Mouse (Mus musculus) brown adipose tissue, adult 24 weeks (tissue): ENCODE results near the gene Fbxo36. TPM values are rescaled to one million over a fixed set of nuclear protein-coding genes. Genes with fewer than 3 reads are reported as not detected.

ENCODE experiments used
- H3K27ac ChIP-seq: fragments of 200-500 bp; replicated peaks from 2 replicates; pipeline ENCODE4 v1.5.1; 2012; ENCODE audit warnings: low read depth, mild to moderate bottlenecking, low read length
- H3K4me1 ChIP-seq: fragments of 200-500 bp; 2 replicates; pipeline ENCODE4 v1.6.1; 2012; ENCODE audit warnings: low read length, mixed read lengths; ENCODE audit not compliant: control insufficient read depth, insufficient read depth, insufficient read length
- H3K4me3 ChIP-seq: fragments of 200-500 bp; 2 replicates; pipeline ENCODE4 v1.5.1; 2012; ENCODE audit warnings: low read depth, mild to moderate bottlenecking, low read length, moderate library complexity; ENCODE audit not compliant: insufficient read depth
- polyA plus RNA-seq: library from polyadenylated mRNA; stranded (reverse); fragments of >200 nt; gene quantifications from 2 replicates; pipeline ENCODE4 v1.2.4, GENCODE M21; 2012; ENCODE audit not compliant: missing spikeins, insufficient read depth, insufficient read length

The Fbxo36 gene
- polyA plus RNA-seq, 1 experiment, result 15.1 TPM

GRCm38 (mm10) chr1:84869498-84869897 lies 29.9 kb downstream of the Fbxo36 start:
- Histone ChIP-seq H3K4me1 (0 out of 2 replicates have a peak, but pooled peaks cover 3% of the 10 kb centered on the region), H3K4me3 (no peak overlapping the region), H3K27ac (no peak overlapping the region)

- 0 out of 2 replicates have a peak, but pooled peaks cover 3% of the 10 kb centered on the region for H3K4me1 ChIP-seq
- H3K4me3 ChIP-seq, result no peak overlapping the region
- no peak overlapping the region for H3K27ac ChIP-seq
Observed at GRCm38 (mm10) chr1:84871131-84871530, 31.5 kb downstream of the Fbxo36 start.

DNA sequence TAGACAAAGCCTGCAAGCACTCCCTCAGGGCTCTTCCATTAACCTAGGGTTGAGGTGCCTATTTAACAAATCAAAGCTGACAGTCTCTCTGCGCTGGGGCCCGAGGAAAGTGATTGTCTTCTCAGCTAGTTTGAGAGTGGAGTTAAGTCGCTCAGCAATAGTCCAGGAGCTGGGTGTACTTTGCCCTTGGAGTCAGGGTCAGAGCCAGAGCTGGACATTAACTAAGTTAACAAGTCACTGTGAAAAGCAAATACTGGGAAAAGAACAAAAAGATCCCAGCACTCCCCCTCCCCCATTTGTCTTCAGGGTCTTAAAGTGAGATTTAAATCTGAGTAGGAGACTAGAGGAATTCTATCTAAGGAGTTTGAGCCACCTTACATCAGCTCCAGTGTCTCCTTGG lies 32.5 kb downstream of the Fbxo36 start:
- Histone ChIP-seq H3K4me3 (no peak overlapping the region), H3K27ac (no peak overlapping the region), H3K4me1 (0 out of 2 replicates have a peak, but pooled peaks cover 3% of the 10 kb centered on the region)

DNA sequence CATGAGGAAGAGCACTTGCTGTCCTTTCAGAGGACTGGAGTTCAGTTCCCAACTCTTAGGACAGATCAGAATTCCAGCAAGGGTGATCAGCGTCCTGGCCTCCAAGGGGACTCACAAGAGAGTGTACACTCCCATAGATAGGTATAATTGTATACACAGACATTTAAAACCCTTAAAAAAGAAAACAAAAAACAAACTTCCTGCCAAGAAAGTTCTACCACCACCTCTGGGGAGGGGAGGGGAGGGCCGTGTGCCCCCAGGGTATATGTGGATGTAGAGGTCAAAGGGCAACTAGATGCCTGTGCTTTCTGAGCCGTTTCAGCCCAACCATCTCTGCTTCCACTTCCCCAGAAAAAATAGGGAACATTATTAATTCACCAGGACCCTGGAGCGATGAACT lies 33.3 kb downstream of the Fbxo36 start:
- 0 out of 2 replicates have a peak, but pooled peaks cover 3% of the 10 kb centered on the region for H3K4me1 ChIP-seq
- no peak overlapping the region for H3K4me3 ChIP-seq
- H3K27ac ChIP-seq, result no peak overlapping the region

DNA sequence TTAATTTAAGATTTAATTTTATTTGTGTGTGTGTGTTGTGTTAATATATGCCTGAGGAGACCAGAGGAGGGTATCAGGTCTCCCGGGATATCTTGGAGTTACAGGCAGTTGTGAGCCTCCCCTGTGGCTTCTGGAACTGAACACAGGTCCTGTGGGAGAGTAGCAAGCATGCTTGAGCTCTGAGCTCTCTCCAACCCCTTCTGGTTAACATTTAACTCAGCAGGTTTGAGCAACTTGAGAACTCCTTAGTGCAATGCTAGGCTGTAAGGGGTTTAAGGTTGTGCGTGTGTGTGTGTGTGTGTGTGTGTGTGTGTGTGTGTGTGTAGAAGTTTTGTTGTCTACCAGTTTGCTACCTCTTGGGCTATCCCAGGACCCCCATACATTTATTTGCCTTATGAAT lies 37.9 kb downstream of the Fbxo36 start:
- Histone ChIP-seq H3K4me3 (no peak overlapping the region), H3K27ac (no peak overlapping the region), H3K4me1 (no peaks in the 10 kb centered on the region)

GRCm38 (mm10) chr1:84879571-84880120 lies 40.0 kb downstream of the Fbxo36 start:
- Histone ChIP-seq H3K27ac (no peak overlapping the region), H3K4me1 (no peaks in the 10 kb centered on the region), H3K4me3 (no peak overlapping the region)

DNA sequence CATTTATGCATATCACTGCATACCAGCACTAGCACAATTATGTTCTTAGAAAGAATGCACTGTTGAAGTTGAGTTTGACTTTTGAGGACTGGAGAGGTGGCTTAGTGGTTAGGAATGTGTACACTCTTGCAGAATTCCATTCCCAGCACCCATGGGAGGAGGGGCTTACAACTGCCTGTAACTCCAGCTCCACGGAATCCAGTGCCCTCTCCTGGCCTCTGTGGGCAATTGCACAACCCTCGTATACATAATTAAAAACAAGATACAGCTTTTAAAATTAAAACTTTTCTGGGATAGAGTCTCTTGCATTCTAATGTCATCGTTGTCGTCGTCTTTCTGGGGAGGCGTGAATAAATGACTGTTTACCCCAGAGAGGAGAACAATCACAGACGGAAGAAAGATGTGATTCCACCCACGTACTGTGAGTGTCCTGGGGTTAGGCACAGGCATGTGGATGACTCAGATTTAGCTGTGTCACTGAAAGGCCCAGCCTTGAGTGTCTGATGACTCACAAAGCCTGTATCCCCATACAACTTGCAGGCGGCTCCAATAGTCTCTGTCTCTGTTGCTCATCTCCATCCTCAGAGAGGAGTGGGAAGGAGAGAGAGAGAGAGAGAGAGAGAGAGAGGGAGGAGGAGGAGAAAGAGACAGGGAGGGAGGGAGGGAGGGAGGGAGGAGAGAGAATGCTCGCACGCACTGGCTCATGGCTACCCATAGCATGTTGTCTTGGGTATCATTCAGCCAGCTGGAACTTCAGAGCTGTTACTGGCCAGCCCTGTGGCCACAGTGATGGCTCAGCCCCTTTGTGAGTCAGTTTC lies 41.8 kb downstream of the Fbxo36 start:
- Histone ChIP-seq H3K4me1 (no peaks in the 10 kb centered on the region), H3K4me3 (no peak overlapping the region), H3K27ac (no peak overlapping the region)

GRCm38 (mm10) chr1:84882066-84882532 lies 42.5 kb downstream of the Fbxo36 start:
- H3K4me3 ChIP-seq, result no peak overlapping the region
- no peak overlapping the region for H3K27ac ChIP-seq
- no peaks in the 10 kb centered on the region for H3K4me1 ChIP-seq

GRCm38 (mm10) chr1:84882937-84883336 lies 43.3 kb downstream of the Fbxo36 start:
- H3K4me1 ChIP-seq, result no peaks in the 10 kb centered on the region
- no peak overlapping the region for H3K4me3 ChIP-seq
- H3K27ac ChIP-seq, result no peak overlapping the region

GRCm38 (mm10) chr1:84883889-84884288 lies 44.2 kb downstream of the Fbxo36 start:
- Histone ChIP-seq H3K4me1 (no peaks in the 10 kb centered on the region), H3K27ac (no peak overlapping the region), H3K4me3 (no peak overlapping the region)

- Histone ChIP-seq H3K4me1 (no peaks in the 10 kb centered on the region), H3K27ac (no peak overlapping the region), H3K4me3 (no peak overlapping the region)
Observed at GRCm38 (mm10) chr1:84885174-84885573, 45.5 kb downstream of the Fbxo36 start.

GRCm38 (mm10) chr1:84885921-84886320 lies 46.3 kb downstream of the Fbxo36 start:
- no peak overlapping the region for H3K4me3 ChIP-seq
- no peak overlapping the region for H3K27ac ChIP-seq
- no peaks in the 10 kb centered on the region for H3K4me1 ChIP-seq

DNA sequence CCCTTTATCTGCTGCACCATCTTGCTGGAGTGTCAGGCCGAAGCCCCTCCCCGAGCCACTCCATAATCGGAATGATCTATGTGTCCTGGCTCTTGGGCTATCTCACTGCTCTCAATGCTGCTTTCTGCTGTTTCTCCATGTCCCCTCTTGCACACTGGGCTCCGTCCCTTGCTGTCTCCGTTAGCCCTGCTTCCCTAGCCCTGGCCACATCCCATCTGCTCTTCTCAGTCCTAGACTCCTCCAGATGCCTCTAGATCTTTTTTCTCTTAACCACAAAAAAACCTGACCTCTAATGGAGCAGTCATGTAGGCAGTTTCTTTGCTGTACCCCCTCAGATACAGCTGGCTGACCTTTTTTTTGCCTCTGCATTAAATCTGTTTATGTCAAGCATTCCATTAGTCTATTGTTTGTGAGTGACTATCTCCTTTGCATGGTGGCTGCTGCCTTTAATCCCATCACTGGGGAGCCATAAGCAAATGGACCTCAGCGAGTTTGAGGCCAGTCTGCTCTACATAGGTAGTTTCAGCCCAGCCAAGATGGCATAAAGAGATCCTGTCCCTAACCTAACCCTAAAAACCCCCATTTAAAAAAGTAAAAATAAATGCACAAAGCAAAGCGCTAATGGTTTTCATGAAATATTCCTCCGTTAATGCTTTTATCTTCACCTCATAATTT lies 49.8 kb downstream of the Fbxo36 start:
- Histone ChIP-seq H3K4me3 (no peak overlapping the region), H3K4me1 (no peaks in the 10 kb centered on the region)

DNA sequence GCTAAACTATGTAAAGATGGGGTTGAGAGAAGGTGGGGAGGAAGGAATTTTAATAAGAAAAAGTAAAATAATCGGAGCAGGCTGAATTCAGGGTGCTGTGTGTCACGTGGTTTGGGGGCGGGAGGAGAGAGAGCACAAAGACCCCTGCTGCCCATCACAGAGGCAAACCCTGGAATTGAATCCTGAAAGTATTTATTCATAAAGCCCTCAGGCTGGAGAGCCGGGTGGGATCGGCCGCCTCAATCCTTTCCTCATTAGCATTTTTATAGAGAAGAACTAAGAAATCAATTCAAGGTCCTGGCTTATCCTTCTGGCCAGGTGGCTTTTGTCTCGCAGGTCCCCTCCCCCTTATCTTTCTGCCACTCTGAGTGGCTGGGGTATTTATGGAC lies 50.4 kb downstream of the Fbxo36 start:
- Histone ChIP-seq H3K27ac (no peak overlapping the region), H3K4me1 (no peaks in the 10 kb centered on the region), H3K4me3 (no peak overlapping the region)

More for the DNA sequence above, 49.8 kb downstream of the Fbxo36 start:
- no peak overlapping the region for H3K27ac ChIP-seq

- no peak overlapping the region for H3K4me3 ChIP-seq
- no peak overlapping the region for H3K27ac ChIP-seq
- no peaks in the 10 kb centered on the region for H3K4me1 ChIP-seq
Observed at GRCm38 (mm10) chr1:84890503-84890902, 50.9 kb downstream of the Fbxo36 start.
